Mouse (Mus musculus): ENCODE data around the gene Serpinb3c. TPM values are rescaled to one million over a fixed set of nuclear protein-coding genes. Genes with fewer than 3 reads are reported as not detected.
"Not testable (repeated sequence)": the region's sequence is repeated elsewhere in the genome, so short reads cannot be mapped to it uniquely, and the experiment has no call there.

Gene Serpinb3c
- not detected in 2 replicates for polyA plus RNA-seq (2014; fragmentation: Nextera tagmentation; extraction: Ambion mirVana)

GRCm38 (mm10) chr1:107278261-107278660 is at the start of gene Serpinb3c, which contains the start of gene Serpinb3b:
TSS of gene Serpinb3c (minus strand) at chr1:107278371.
TSS of gene Serpinb3b (minus strand) at chr1:107278361.
- not testable (repeated sequence) for H3K4me3 ChIP-seq (ENCODE audit: low read depth, low read length); H3K36me3 ChIP-seq (ENCODE audit: control insufficient read depth, insufficient read depth, low read length); H3K4me2 ChIP-seq (ENCODE audit: low read depth); H3K9ac ChIP-seq (ENCODE audit: low read length); H3K4me1 ChIP-seq (ENCODE audit: control insufficient read depth, insufficient read depth, low read length); DNase-seq (ENCODE audit: low spot score); H3K27ac ChIP-seq (ENCODE audit: low read depth, low read length); ATAC-seq (ENCODE audit: insufficient read depth, low FRiP score, low TSS enrichment); H3K27me3 ChIP-seq (ENCODE audit: control insufficient read depth, insufficient read depth, low read length); H3K9me3 ChIP-seq (ENCODE audit: control insufficient read depth, low read length)

GRCm38 (mm10) chr1:107243170-107243569 is 35.0 kb downstream of the Serpinb3c start:
- not testable (repeated sequence) for H3K9ac ChIP-seq (ENCODE audit: low read length); H3K9me3 ChIP-seq (ENCODE audit: control insufficient read depth, low read length); H3K36me3 ChIP-seq (ENCODE audit: control insufficient read depth, insufficient read depth, low read length); DNase-seq (ENCODE audit: low spot score); H3K4me1 ChIP-seq (ENCODE audit: control insufficient read depth, insufficient read depth, low read length); H3K27me3 ChIP-seq (ENCODE audit: control insufficient read depth, insufficient read depth, low read length); H3K4me3 ChIP-seq (ENCODE audit: low read depth, low read length); H3K27ac ChIP-seq (ENCODE audit: low read depth, low read length); H3K4me2 ChIP-seq (ENCODE audit: low read depth)
- ATAC-seq (ENCODE audit: insufficient read depth, low FRiP score, low TSS enrichment), result peak; percentile 41
- WGBS, result 56% methylated on average over 3 of the region's 3 CpGs

Other genes with a start within 250 kb of the Serpinb3c start
- not detected in 2 replicates for gene Serpinb3a, start 226.1 kb downstream of the Serpinb3c start, polyA plus RNA-seq (2014; fragmentation: Nextera tagmentation; extraction: Ambion mirVana)
- gene Serpinb3d, start 194.9 kb downstream of the Serpinb3c start, polyA plus RNA-seq (2014; fragmentation: Nextera tagmentation; extraction: Ambion mirVana), result not detected in 2 replicates
- gene Serpinb3b, start within 50 bp of the Serpinb3c start, polyA plus RNA-seq (2014; fragmentation: Nextera tagmentation; extraction: Ambion mirVana), result not detected in 2 replicates
- not detected in 2 replicates for gene Serpinb11, start 82.8 kb upstream of the Serpinb3c start, polyA plus RNA-seq (2014; fragmentation: Nextera tagmentation; extraction: Ambion mirVana)
- gene Serpinb7, start 121.3 kb upstream of the Serpinb3c start, polyA plus RNA-seq (2014; fragmentation: Nextera tagmentation; extraction: Ambion mirVana), result not detected in 2 replicates
- gene Serpinb2, start 233.1 kb upstream of the Serpinb3c start, polyA plus RNA-seq (2014; fragmentation: Nextera tagmentation; extraction: Ambion mirVana), result 0.11 and 0.64 TPM in 2 replicates

Measured in neural tube, embryonic 11.5 days (tissue).